Mouse (Mus musculus): ENCODE measurements around the gene Spen. TPM values are rescaled to one million over a fixed set of nuclear protein-coding genes. Genes with fewer than 3 reads are reported as not detected.
A peak's percentile ranks its signal among the peaks of the same experiment; 100 is the strongest.

Spen gene
- polyA plus RNA-seq, 1 experiment from 2014 or later: 12.7 TPM

DNA sequence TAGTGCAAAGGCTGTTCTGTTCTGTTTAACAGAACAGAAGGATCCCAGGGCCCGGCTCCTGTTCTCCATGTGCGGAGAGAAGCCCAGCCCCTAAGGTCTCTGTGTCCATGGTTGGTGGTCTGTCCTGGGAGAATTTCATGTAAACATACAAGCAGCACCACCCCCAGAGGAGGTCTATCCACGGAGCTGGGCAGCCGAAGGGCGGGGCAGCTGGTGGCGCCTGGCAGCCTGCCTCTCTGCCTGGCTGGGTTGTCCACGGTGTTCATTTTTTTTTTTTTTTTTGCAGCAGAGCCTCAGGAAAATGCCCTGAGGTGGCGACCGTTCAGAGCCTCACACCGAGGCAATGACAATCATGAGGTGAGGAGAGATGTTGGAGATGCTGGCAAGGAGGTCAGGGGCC, 69.8 kb downstream of the Spen start:
- no peak overlapping the region for H3K4me2 ChIP-seq
- H3K9ac ChIP-seq: no peak overlapping the region
- H3K9me3 ChIP-seq: no peaks in the 10 kb centered on the region
- peaks cover 97% of the 10 kb centered on the region for H3K36me3 ChIP-seq
- ATAC-seq (ENCODE audit: insufficient number of reproducible peaks, insufficient read depth, low FRiP score, low TSS enrichment, low read depth): no peak
- no peaks in the 10 kb centered on the region for H3K4me1 ChIP-seq
- H3K27me3 ChIP-seq: no peaks in the 10 kb centered on the region
- 63% methylated on average over 10 of the region's 10 CpGs for WGBS
- H3K4me3 ChIP-seq: no peak overlapping the region
- no peak overlapping the region; the same call in 1 of the 2 replicates for H3K27ac ChIP-seq

DNA sequence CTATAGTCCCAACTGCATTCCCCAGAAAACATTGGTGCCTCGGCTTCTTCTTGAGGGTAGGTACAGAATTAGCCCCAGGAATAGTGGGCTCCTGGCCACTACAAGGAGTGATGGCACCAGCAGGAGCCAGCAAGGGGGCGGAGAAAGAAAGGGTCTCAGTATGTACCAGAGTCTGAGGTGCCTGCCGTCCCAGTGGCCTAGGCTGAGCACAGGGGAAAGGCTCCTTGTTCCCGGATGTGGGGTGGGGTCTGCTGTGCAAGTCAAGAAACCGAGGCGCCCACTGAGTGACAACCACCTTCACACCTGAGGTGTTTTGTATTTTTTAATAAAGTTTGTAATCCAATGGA, 70.8 kb downstream of the Spen start:
- Histone ChIP-seq H3K4me2 (no peak overlapping the region), H3K4me1 (no peaks in the 10 kb centered on the region), H3K27me3 (no peaks in the 10 kb centered on the region), H3K36me3 (peaks cover 97% of the 10 kb centered on the region), H3K9me3 (no peaks in the 10 kb centered on the region), H3K27ac (no peak overlapping the region), H3K9ac (no peak overlapping the region), H3K4me3 (no peak overlapping the region)
- 78% methylated on average over 6 of the region's 6 CpGs for WGBS
- ATAC-seq (ENCODE audit: insufficient number of reproducible peaks, insufficient read depth, low FRiP score, low TSS enrichment, low read depth): no peak

DNA sequence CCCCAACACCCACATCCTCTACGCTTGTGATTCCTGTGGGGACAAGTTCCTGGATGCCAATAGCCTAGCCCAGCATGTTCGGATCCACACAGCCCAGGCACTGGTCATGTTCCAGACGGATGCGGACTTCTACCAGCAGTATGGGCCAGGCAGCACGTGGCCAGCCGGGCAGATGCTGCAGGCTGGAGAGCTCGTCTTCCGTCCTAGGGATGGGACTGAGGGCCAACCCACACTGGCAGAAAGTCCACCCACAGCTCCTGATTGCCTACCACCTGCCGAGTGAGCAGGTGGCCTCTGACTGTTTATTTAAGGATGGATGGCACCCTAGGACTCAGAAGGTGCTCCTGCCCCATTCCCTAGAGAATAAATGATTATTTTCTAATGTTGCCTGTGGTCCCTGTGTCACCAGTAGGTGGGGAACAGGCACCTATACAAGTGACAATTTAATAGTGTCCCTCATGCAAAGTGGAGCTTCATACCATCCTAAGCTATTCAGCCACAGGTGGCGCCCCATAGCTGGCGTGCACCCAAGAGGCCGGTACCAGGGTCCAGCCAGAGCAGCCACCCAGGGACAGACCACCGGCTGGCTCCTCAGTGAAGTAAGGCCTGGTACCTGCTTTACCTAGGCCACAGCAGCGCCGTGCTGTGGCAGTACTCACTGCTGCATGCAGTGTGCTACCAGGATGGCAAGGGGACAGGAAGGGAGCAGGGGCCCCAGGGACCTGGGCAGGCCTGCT, 71.4 kb downstream of the Spen start:
- no peak for ATAC-seq (ENCODE audit: insufficient number of reproducible peaks, insufficient read depth, low FRiP score, low TSS enrichment, low read depth)
- H3K4me1 ChIP-seq: no peaks in the 10 kb centered on the region
- no peaks in the 10 kb centered on the region for H3K27me3 ChIP-seq
- H3K9me3 ChIP-seq: no peaks in the 10 kb centered on the region
- H3K4me2 ChIP-seq: no peak overlapping the region
- H3K36me3 ChIP-seq: peaks cover 97% of the 10 kb centered on the region
- no peak overlapping the region for H3K27ac ChIP-seq
- no peak overlapping the region for H3K9ac ChIP-seq
- WGBS: 86% methylated on average over 15 of the region's 15 CpGs
- H3K4me3 ChIP-seq: no peak overlapping the region

DNA sequence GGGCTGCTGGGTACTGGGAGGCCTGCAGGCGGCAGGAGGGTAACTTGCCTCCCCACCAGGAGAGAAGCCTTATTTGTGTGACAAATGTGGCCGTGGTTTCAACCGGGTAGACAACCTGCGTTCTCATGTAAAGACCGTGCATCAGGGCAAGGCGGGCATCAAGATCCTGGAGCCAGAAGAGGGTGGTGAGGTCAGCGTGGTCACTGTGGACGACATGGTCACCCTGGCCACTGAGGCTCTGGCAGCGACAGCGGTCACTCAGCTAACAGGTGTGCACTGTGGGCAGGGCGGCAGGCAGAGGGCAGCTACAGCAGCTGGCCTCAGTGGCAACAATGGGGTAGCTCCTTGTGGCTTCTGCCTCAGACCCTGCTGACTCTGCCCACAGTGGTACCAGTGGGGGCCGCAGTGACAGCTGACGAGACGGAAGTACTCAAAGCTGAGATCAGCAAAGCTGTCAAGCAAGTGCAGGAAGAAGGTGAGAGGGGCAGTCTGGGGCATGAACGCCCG, 72.1 kb downstream of the Spen start:
- Histone ChIP-seq H3K4me2 (no peak overlapping the region), H3K27ac (no peak overlapping the region), H3K9me3 (no peaks in the 10 kb centered on the region), H3K36me3 (peaks cover 97% of the 10 kb centered on the region), H3K4me3 (no peak overlapping the region), H3K9ac (no peak overlapping the region), H3K4me1 (no peaks in the 10 kb centered on the region), H3K27me3 (no peaks in the 10 kb centered on the region)
- 87% methylated on average over 16 of the region's 16 CpGs for WGBS
- ATAC-seq (ENCODE audit: insufficient number of reproducible peaks, insufficient read depth, low FRiP score, low TSS enrichment, low read depth): no peak

DNA sequence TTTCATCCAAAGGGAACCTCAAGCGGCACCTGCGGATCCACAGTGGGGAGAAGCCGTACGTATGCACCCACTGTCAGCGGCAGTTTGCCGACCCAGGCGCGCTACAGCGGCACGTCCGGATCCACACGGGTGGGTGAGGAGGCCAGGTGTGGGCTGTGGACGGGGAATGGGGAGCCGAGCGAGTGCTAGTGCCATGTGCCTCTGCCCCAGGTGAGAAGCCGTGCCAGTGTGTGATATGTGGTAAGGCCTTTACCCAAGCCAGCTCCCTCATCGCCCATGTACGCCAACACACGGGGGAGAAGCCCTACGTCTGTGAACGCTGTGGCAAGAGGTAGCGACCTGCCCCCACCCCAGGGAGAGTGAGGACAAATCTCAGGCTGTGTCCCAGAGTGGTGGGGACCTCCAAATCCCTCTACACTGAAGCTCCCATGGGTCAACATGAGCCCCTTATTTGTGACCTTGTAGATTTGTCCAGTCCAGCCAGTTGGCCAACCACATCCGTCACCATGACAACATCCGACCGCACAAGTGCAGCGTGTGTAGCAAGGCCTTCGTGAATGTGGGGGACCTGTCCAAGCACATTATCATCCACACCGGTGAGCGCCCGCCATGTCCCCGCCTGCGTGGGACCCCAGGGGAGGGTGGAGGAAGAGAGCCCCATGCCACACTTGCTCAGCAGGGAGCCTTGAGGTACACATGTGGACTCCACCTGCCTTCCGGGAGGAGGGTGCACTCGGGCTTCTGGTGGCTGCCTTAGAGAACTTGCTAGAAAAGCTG, 72.7 kb downstream of the Spen start:
- WGBS: 93% methylated on average over 34 of the region's 34 CpGs
- Histone ChIP-seq H3K36me3 (peaks cover 97% of the 10 kb centered on the region), H3K27ac (no peak overlapping the region), H3K4me1 (no peaks in the 10 kb centered on the region), H3K4me3 (no peak overlapping the region), H3K4me2 (no peak overlapping the region), H3K9ac (no peak overlapping the region), H3K27me3 (no peaks in the 10 kb centered on the region), H3K9me3 (no peaks in the 10 kb centered on the region)
- ATAC-seq (ENCODE audit: insufficient number of reproducible peaks, insufficient read depth, low FRiP score, low TSS enrichment, low read depth): no peak

DNA sequence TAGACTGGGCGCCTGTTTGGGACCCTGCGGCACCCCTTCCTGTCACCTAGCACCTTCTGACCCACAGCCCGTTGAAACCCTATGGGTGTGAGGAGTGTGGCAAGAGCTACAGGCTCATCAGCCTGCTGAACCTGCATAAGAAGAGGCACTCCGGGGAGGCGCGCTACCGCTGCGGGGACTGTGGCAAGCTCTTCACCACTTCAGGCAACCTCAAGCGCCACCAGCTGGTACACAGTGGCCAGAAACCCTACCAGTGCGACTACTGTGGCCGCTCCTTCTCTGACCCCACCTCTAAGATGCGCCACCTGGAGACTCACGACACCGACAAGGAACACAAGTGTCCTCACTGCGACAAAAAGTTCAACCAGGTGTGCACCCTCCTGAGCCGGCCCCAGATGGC, 73.7 kb downstream of the Spen start:
- H3K9me3 ChIP-seq: no peaks in the 10 kb centered on the region
- H3K27ac ChIP-seq: no peak overlapping the region
- 81% methylated on average over 16 of the region's 16 CpGs for WGBS
- no peak for ATAC-seq (ENCODE audit: insufficient number of reproducible peaks, insufficient read depth, low FRiP score, low TSS enrichment, low read depth)
- no peaks in the 10 kb centered on the region for H3K27me3 ChIP-seq
- no peak overlapping the region for H3K4me3 ChIP-seq
- no peak overlapping the region for H3K4me2 ChIP-seq
- H3K4me1 ChIP-seq: no peaks in the 10 kb centered on the region
- no peak overlapping the region for H3K9ac ChIP-seq
- peaks cover 93% of the 10 kb centered on the region for H3K36me3 ChIP-seq

DNA sequence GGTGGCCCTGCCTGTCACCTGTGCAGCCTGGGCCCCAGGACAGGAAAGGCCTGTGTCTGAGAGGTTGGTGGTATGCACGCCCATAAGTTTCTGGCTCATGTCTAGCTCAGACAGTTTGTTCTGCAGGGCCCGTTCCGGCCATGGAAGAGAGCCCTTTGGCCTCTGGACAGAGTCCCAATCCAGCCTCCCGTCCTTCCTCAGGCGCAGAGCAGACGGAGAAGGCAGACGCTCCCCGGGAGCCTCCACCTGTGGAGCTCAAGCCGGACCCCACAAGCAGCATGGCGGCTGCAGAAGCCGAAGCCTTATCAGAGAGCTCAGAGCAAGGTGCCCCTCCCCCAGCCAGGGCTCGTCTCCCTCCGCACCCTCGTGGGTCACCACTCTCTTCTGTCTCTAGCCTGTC, 74.9 kb downstream of the Spen start:
- no peak for ATAC-seq (ENCODE audit: insufficient number of reproducible peaks, insufficient read depth, low FRiP score, low TSS enrichment, low read depth)
- H3K36me3 ChIP-seq: peaks cover 84% of the 10 kb centered on the region
- no peak overlapping the region for H3K27ac ChIP-seq
- no peaks in the 10 kb centered on the region for H3K27me3 ChIP-seq
- 83% methylated on average over 14 of the region's 14 CpGs for WGBS
- no peak overlapping the region for H3K4me3 ChIP-seq
- H3K4me1 ChIP-seq: peaks cover 8% of the 10 kb centered on the region
- no peaks in the 10 kb centered on the region for H3K9me3 ChIP-seq
- no peak overlapping the region for H3K9ac ChIP-seq
- H3K4me2 ChIP-seq: no peak overlapping the region

DNA sequence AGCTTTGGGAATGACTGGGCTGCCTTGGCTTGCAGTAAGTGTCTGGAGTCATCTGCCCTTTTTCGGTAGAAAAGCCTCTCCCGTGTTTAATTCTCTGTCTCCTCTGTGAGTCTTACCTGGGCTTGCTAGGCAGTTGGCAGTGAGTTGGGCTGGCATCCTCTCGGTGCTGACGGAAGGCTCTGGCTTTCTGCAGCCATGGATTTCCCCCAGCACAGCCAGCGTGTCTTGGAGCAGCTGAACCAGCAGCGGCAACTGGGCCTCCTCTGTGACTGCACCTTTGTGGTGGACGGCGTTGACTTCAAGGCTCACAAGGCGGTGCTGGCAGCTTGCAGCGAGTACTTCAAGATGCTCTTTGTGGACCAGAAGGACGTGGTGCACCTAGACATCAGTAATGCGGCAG, 76.8 kb downstream of the Spen start:
- Histone ChIP-seq H3K27ac (0 out of 2 replicates have a peak overlapping the region, but pooled peaks have one; percentile 2), H3K27me3 (no peaks in the 10 kb centered on the region), H3K4me3 (no peak overlapping the region), H3K9me3 (no peaks in the 10 kb centered on the region), H3K4me1 (peaks cover 17% of the 10 kb centered on the region), H3K36me3 (peaks cover 69% of the 10 kb centered on the region), H3K9ac (no peak overlapping the region), H3K4me2 (no peak overlapping the region)
- WGBS: 92% methylated on average over 12 of the region's 12 CpGs
- ATAC-seq (ENCODE audit: insufficient number of reproducible peaks, insufficient read depth, low FRiP score, low TSS enrichment, low read depth): no peak

DNA sequence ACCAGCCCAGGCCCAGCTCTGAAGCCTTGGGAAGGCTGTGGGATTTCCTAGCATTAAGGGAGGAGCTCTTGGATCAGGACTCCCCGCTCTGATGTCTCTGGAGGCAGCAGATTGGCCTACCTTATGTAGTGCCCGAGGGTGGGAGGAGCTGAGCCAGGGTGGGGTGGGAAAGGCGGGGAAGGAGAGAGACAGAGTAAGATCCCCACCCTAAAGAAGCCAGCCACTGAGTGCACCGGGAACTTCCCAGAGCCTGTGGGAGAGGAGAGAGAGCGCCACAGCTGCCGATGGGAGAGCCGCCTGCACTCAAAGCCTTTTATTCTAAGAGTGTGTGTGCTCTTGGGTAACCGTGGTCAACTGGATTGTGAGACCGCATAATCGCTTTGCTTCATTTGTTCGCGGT, 77.3 kb downstream of the Spen start:
- H3K4me2 ChIP-seq: no peak overlapping the region
- H3K27me3 ChIP-seq: no peaks in the 10 kb centered on the region
- peaks cover 66% of the 10 kb centered on the region for H3K36me3 ChIP-seq
- no peak for ATAC-seq (ENCODE audit: insufficient number of reproducible peaks, insufficient read depth, low FRiP score, low TSS enrichment, low read depth)
- H3K27ac ChIP-seq: 0 out of 2 replicates have a peak overlapping the region, but pooled peaks have one; percentile 2
- H3K4me1 ChIP-seq: peaks cover 17% of the 10 kb centered on the region
- H3K4me3 ChIP-seq: no peak overlapping the region
- no peaks in the 10 kb centered on the region for H3K9me3 ChIP-seq
- H3K9ac ChIP-seq: no peak overlapping the region
- 69% methylated on average over 12 of the region's 12 CpGs for WGBS

DNA sequence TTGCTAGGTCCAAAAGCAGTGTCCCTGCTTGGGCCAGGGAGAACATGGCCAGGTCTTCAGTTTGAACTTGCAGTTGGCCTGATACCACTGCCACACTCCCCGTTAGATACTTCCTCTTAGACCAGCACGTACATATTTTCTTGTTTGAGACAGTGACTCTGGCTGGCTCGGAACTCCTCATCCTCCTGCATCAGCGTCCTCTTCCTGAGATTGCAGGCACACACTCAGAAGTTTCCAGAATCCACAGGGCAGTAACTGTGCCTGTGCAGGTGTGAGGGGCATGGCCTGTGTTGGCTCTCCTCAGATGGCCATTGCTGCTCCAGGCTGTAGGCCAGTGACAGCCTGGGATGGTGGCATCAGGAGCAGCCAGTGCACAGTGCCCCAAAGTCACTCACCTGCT, 77.9 kb downstream of the Spen start:
- no peak overlapping the region for H3K27ac ChIP-seq
- H3K9ac ChIP-seq: no peak overlapping the region
- peaks cover 66% of the 10 kb centered on the region for H3K36me3 ChIP-seq
- WGBS: 92% methylated on average over 4 of the region's 4 CpGs
- peaks cover 17% of the 10 kb centered on the region for H3K4me1 ChIP-seq
- H3K4me2 ChIP-seq: no peak overlapping the region
- no peaks in the 10 kb centered on the region for H3K9me3 ChIP-seq
- H3K27me3 ChIP-seq: no peaks in the 10 kb centered on the region
- no peak for ATAC-seq (ENCODE audit: insufficient number of reproducible peaks, insufficient read depth, low FRiP score, low TSS enrichment, low read depth)
- no peak overlapping the region for H3K4me3 ChIP-seq

DNA sequence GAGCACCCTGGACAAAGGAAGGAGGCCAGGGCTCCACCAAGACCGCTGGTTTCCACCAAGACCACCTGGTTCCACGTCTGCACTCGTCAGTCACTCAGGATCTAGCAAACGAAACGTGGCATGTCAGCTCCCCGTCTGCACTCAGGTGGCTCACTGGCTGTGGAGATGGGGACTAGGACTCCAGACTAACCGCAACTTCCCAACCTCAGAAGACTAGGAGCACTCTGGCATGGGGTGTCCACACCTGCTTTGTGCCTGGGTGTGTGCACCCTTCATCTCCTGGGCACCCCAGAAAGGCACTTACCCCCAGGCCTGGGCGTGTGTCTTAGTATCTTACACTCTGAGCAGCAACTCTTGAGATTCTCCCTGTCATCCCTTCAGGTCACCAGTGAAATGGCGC, 78.6 kb downstream of the Spen start:
- Histone ChIP-seq H3K36me3 (peaks cover 59% of the 10 kb centered on the region), H3K27ac (no peak overlapping the region), H3K4me1 (peaks cover 17% of the 10 kb centered on the region), H3K9me3 (no peaks in the 10 kb centered on the region), H3K9ac (no peak overlapping the region), H3K27me3 (no peaks in the 10 kb centered on the region), H3K4me2 (no peak overlapping the region), H3K4me3 (no peak overlapping the region)
- 84% methylated on average over 9 of the region's 9 CpGs for WGBS
- ATAC-seq (ENCODE audit: insufficient number of reproducible peaks, insufficient read depth, low FRiP score, low TSS enrichment, low read depth): no peak

DNA sequence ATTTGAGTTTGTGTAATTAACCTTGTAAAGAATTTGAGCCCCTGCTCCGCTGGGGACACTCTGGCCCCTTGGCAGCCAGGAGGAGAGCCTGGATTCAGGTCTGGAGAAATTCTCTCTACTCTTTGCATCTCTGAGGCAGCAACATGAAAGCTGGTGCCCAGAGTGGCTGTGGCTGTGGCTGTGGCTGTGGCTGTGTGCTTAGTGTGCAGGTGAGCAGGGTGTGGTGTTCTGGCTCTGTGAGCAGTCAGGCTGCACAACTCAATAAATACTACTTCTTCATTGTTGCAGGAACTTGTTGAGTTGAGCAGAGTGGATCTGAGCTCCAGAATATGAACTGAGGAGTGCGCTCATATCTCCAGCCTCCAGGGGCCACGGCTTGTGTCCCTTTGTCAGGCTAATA, 79.5 kb downstream of the Spen start:
- peaks cover 51% of the 10 kb centered on the region for H3K36me3 ChIP-seq

More for the DNA sequence above, 79.5 kb downstream of the Spen start:
- Histone ChIP-seq H3K9ac (peak overlapping the region; percentile 62), H3K9me3 (no peaks in the 10 kb centered on the region), H3K27me3 (no peaks in the 10 kb centered on the region), H3K4me1 (peaks cover 17% of the 10 kb centered on the region), H3K27ac (peak overlapping the region; percentile 68), H3K4me2 (no peak overlapping the region), H3K4me3 (no peak overlapping the region)
- ATAC-seq (ENCODE audit: insufficient number of reproducible peaks, insufficient read depth, low FRiP score, low TSS enrichment, low read depth): no peak
- WGBS: 67% methylated on average over 3 of the region's 3 CpGs

All from embryonic facial prominence, embryonic 13.5 days (tissue).